Mouse (Mus musculus): ENCODE data around the gene Gba. TPM values are rescaled to one million over a fixed set of nuclear protein-coding genes. Genes with fewer than 3 reads are reported as not detected.

Gba gene
- total RNA-seq, 1 experiment: 69.3 TPM

- Histone ChIP-seq H3K4me1 (ENCODE audit: control insufficient read depth in 2 of 2, insufficient read depth in 2 of 2, low read length in 2 of 2, poor library complexity in 1 of 2) (peaks cover 3% of the 10 kb centered on the region in 2 experiments; a peak in 1 of 4 replicates), H3K27ac (ENCODE audit: insufficient read depth, low read depth, low read length, poor library complexity, severe bottlenecking) (no peak overlapping the region), H3K9ac (ENCODE audit: insufficient read depth, low read depth, low read length, poor library complexity, severe bottlenecking) (no peak overlapping the region), H3K4me3 (ENCODE audit: insufficient read depth in 1 of 2, low read depth in 1 of 2, low read length in 2 of 2, poor library complexity in 1 of 2, severe bottlenecking in 1 of 2) (no peak overlapping the region), H3K9me3 (ENCODE audit: control insufficient read depth, insufficient read depth, low read depth, low read length) (no peaks in the 10 kb centered on the region), H3K36me3 (ENCODE audit: control insufficient read depth, insufficient read depth, low read length, poor library complexity, severe bottlenecking) (peaks cover 56% of the 10 kb centered on the region)
- TF ChIP-seq CHD2 (IDR thresholded peaks at IDR 0.05; ENCODE audit: low read depth, low read length): no peak
- no peak for TF ChIP-seq ZC3H11A (IDR thresholded peaks at IDR 0.05; ENCODE audit: borderline replicate concordance, low read depth, low read length)
- TF ChIP-seq HCFC1 (IDR thresholded peaks at IDR 0.05; ENCODE audit: borderline replicate concordance, insufficient read depth, low read length): no peak
- TF ChIP-seq ZNF384 (IDR thresholded peaks at IDR 0.05; ENCODE audit: low read depth, low read length): no peak
- in situ Hi-C loops (cut with MboI; ENCODE audit: low sequenced_read_pairs in 2 of 2, unreplicated experiment in 2 of 2): no loop called here
- no peak for DNase-seq (ENCODE audit: low read depth, low spot score)
Measured at GRCm38 (mm10) chr3:89208075-89208657, 5.4 kb downstream of the Gba start.

- Histone ChIP-seq H3K4me1 (ENCODE audit: control insufficient read depth in 2 of 2, insufficient read depth in 2 of 2, low read length in 2 of 2, poor library complexity in 1 of 2) (peaks cover 2 to 3% of the 10 kb centered on the region in 2 experiments; a peak in 1 of 4 replicates), H3K9ac (ENCODE audit: insufficient read depth, low read depth, low read length, poor library complexity, severe bottlenecking) (no peak overlapping the region), H3K36me3 (ENCODE audit: control insufficient read depth, insufficient read depth, low read length, poor library complexity, severe bottlenecking) (peaks cover 56% of the 10 kb centered on the region), H3K9me3 (ENCODE audit: control insufficient read depth, insufficient read depth, low read depth, low read length) (no peaks in the 10 kb centered on the region), H3K4me3 (ENCODE audit: insufficient read depth in 1 of 2, low read depth in 1 of 2, low read length in 2 of 2, poor library complexity in 1 of 2, severe bottlenecking in 1 of 2) (no peak overlapping the region), H3K27ac (ENCODE audit: insufficient read depth, low read depth, low read length, poor library complexity, severe bottlenecking) (no peak overlapping the region)
- no peak for DNase-seq (ENCODE audit: low read depth, low spot score)
- in situ Hi-C loops (cut with MboI; ENCODE audit: low sequenced_read_pairs in 2 of 2, unreplicated experiment in 2 of 2): no loop called here
- no peak for TF ChIP-seq MAFK (IDR thresholded peaks at IDR 0.05; ENCODE audit: insufficient read depth, low read depth, low read length)
- no peak for TF ChIP-seq ZC3H11A (IDR thresholded peaks at IDR 0.05; ENCODE audit: borderline replicate concordance, low read depth, low read length)
- TF ChIP-seq ZNF384 (IDR thresholded peaks at IDR 0.05; ENCODE audit: low read depth, low read length): no peak
- no peak for TF ChIP-seq CHD2 (IDR thresholded peaks at IDR 0.05; ENCODE audit: low read depth, low read length)
- TF ChIP-seq HCFC1 (IDR thresholded peaks at IDR 0.05; ENCODE audit: borderline replicate concordance, insufficient read depth, low read length): no peak
Measured at GRCm38 (mm10) chr3:89208736-89209135, 6.0 kb downstream of the Gba start.

- DNase-seq (ENCODE audit: low read depth, low spot score): no peak
- in situ Hi-C loops (cut with MboI; ENCODE audit: low sequenced_read_pairs in 2 of 2, unreplicated experiment in 2 of 2): no loop called here
- no peaks in the 10 kb centered on the region for H3K9me3 ChIP-seq (ENCODE audit: control insufficient read depth, insufficient read depth, low read depth, low read length)
- H3K27ac ChIP-seq (ENCODE audit: insufficient read depth, low read depth, low read length, poor library complexity, severe bottlenecking): no peak overlapping the region
- peaks cover 49% of the 10 kb centered on the region for H3K36me3 ChIP-seq (ENCODE audit: control insufficient read depth, insufficient read depth, low read length, poor library complexity, severe bottlenecking)
- peaks cover 3% of the 10 kb centered on the region in 2 experiments; a peak in 1 of 4 replicates for H3K4me1 ChIP-seq (ENCODE audit: control insufficient read depth in 2 of 2, insufficient read depth in 2 of 2, low read length in 2 of 2, poor library complexity in 1 of 2)
- H3K9ac ChIP-seq (ENCODE audit: insufficient read depth, low read depth, low read length, poor library complexity, severe bottlenecking): no peak overlapping the region
- TF ChIP-seq CHD2 (IDR thresholded peaks at IDR 0.05; ENCODE audit: low read depth, low read length): no peak
- no peak for TF ChIP-seq ZNF384 (IDR thresholded peaks at IDR 0.05; ENCODE audit: low read depth, low read length)
- TF ChIP-seq MAFK (IDR thresholded peaks at IDR 0.05; ENCODE audit: insufficient read depth, low read depth, low read length): no peak
- TF ChIP-seq ZC3H11A (IDR thresholded peaks at IDR 0.05; ENCODE audit: borderline replicate concordance, low read depth, low read length): no peak
- no peak for TF ChIP-seq HCFC1 (IDR thresholded peaks at IDR 0.05; ENCODE audit: borderline replicate concordance, insufficient read depth, low read length)
- H3K4me3 ChIP-seq (ENCODE audit: insufficient read depth in 1 of 2, low read depth in 1 of 2, low read length in 2 of 2, poor library complexity in 1 of 2, severe bottlenecking in 1 of 2): no peak overlapping the region
Measured at GRCm38 (mm10) chr3:89209731-89210130, 7.0 kb downstream of the Gba start.

- DNase-seq (ENCODE audit: low read depth, low spot score): no peak
- Histone ChIP-seq H3K27ac (ENCODE audit: insufficient read depth, low read depth, low read length, poor library complexity, severe bottlenecking) (no peak overlapping the region), H3K9me3 (ENCODE audit: control insufficient read depth, insufficient read depth, low read depth, low read length) (no peaks in the 10 kb centered on the region), H3K36me3 (ENCODE audit: control insufficient read depth, insufficient read depth, low read length, poor library complexity, severe bottlenecking) (peaks cover 46% of the 10 kb centered on the region), H3K4me1 (ENCODE audit: control insufficient read depth in 2 of 2, insufficient read depth in 2 of 2, low read length in 2 of 2, poor library complexity in 1 of 2) (peaks cover 3 to 5% of the 10 kb centered on the region in 2 experiments; a peak in 2 of 4 replicates), H3K9ac (ENCODE audit: insufficient read depth, low read depth, low read length, poor library complexity, severe bottlenecking) (no peak overlapping the region), H3K4me3 (ENCODE audit: insufficient read depth in 1 of 2, low read depth in 1 of 2, low read length in 2 of 2, poor library complexity in 1 of 2, severe bottlenecking in 1 of 2) (no peak overlapping the region)
- in situ Hi-C loops (cut with MboI; ENCODE audit: low sequenced_read_pairs in 2 of 2, unreplicated experiment in 2 of 2): no loop called here
- TF ChIP-seq MAFK (IDR thresholded peaks at IDR 0.05; ENCODE audit: insufficient read depth, low read depth, low read length) (no peak), CHD2 (IDR thresholded peaks at IDR 0.05; ENCODE audit: low read depth, low read length) (no peak), HCFC1 (IDR thresholded peaks at IDR 0.05; ENCODE audit: borderline replicate concordance, insufficient read depth, low read length) (no peak), ZNF384 (IDR thresholded peaks at IDR 0.05; ENCODE audit: low read depth, low read length) (no peak), ZC3H11A (IDR thresholded peaks at IDR 0.05; ENCODE audit: borderline replicate concordance, low read depth, low read length) (no peak)
Measured at GRCm38 (mm10) chr3:89210162-89210561, 7.4 kb downstream of the Gba start.

Data from ES-E14 (cell line).